Mouse (Mus musculus): Measurements from ENCODE around the gene Lamtor3.
A peak's percentile ranks its signal among the peaks of the same experiment; 100 is the strongest.
"Not testable (repeated sequence)": the region's sequence is repeated elsewhere in the genome, so short reads cannot be mapped to it uniquely, and the experiment has no call there.

The Lamtor3 gene

DNA sequence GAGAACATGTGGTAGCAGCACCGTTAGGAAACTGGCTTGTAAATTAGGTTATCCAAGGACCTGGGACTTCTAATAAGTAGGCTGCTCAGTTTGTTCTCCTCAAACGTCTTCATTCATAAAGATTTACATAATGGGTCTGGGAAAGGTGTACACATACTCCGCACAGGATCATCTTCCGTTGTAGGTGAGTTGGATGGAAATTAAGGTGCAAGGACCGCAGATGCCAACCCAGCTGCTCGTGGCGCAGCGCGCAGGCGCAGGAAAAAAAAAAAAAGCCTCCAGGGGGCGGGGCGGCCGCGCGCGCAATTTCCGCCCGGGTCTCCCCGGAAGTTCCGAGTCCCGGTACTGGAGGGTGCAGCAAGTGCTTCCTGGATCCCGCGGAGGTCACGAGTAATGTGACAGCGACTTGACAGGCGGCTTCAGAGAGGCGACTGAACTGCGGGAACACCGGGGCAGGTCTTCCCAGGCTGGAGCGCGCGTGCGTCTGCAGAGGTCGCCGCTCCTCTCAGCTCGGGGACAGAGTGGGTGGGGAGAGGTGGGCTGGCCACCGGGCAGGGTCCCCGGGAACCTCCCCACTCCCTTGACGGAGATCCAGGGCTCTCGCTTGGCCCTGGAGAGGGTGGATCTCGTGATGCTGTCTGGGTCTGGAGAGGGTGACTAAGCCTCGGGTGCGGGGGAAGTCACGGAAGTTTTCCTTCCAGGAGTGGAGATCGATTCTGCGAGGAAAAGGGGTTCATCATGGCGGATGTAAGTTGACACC lies at the start of gene Lamtor3:
TSS of gene Lamtor3 (plus strand) at position 335 of the 760 bp plus-strand sequence.
- DNase-seq, result peak; percentile 81 to 82

DNA sequence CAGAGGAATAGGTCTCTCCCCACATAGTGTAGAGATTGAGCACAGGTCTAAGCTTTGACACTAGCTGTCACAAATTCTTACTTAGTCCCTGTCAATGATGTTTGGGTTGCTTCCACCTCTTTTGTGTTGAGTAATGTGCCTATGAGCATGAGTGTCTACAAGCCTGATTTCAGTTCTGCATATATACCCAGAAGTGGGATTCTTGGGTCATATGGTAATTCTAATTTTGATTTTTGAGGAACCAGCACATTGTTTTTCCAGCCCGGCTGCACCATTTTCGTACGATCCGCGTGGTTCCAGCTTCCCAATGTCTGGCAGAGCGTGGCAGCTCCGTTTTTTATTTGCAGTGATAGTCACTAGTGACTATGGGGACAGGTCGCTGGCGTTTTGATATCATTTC lies 48.9 kb upstream of the Lamtor3 start:
- DNase-seq, result no peak

DNA sequence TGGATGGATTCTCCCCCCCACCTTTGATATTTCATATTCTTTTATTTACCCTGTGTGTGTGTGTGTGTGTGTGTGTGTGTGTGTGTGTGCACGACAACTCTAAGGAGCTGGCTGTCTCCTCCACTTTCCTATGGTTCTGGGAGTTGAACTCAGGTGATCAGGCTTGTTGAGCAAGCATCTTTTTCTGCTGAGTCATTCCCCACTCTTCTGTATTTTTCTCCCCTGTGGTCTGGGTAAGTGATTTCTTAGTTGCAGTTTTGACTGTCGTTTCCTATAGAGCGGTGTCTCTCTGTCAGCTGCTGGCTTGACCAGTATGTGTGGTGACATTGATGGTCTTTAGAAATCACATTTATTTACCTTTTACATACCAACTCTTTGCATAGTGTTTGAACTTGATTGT lies 39.0 kb upstream of the Lamtor3 start:
- no peak for DNase-seq

DNA sequence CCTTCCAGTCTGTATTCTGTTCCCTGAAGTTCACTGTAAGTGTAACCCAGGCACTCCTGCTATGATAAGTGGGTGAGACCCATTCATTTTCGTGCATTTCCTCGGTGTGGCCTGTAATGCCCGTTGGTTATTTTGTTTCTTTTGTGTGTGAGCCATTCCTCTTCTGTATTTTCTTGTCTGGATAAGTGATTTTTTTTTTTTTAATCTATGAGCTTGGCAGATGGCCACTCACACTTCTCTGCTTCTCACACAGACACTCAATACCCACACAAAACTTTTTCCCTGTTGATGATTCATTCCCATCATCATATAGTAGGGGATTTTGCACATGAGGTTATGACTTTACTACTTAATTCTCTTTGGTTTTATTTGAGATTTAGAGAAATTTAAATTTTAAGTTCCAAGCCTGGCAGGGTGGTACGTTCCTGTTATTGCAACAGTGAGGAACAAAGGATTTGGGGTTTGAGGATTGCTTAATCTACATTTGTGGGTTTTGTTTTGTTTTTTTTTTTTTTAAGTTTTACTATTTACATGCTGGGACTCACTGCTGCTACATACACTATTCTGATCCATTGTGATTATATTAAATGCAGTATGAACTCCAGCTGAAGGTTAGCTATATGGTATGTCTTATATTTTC lies 38.1 kb upstream of the Lamtor3 start:
- no peak for DNase-seq

DNA sequence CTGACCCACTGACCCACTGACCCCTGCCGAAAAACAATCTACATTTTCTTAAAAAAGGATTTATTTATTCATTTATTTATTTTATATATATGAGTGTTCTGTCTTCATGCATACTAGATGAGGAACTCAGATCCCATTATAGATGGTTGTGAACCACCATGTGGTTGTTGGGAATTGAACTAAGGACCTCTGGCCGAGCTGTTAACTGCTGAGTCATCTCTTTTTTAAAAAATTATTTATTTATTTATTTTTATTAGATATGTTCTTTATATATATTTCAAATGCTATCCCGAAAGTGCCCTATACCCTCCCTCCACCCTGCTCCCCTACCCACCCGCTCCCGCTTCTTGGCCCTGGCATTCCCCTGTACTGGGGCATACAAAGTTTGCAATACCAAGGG lies 37.2 kb upstream of the Lamtor3 start:
- DNase-seq, result no peak

DNA sequence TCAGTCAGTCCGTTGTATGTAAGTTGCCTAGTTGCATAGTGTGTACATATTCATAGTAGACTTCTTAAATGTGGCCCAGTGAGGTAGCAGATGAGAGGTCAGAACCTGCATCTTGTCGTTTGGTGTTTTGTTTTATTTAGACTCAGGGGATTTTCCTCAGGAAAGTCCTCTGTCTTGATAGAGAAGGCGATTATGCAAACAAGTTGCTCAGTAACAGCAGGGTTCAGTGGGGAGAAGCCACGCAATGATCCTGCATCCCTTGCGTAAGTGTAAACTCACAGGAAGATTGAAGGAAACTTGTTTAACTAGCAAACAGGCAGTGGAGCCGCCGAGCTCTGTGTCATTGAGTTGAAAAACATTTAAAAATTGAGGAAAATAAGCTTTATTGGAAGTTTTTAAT lies 30.3 kb upstream of the Lamtor3 start:
- DNase-seq, result no peak

DNA sequence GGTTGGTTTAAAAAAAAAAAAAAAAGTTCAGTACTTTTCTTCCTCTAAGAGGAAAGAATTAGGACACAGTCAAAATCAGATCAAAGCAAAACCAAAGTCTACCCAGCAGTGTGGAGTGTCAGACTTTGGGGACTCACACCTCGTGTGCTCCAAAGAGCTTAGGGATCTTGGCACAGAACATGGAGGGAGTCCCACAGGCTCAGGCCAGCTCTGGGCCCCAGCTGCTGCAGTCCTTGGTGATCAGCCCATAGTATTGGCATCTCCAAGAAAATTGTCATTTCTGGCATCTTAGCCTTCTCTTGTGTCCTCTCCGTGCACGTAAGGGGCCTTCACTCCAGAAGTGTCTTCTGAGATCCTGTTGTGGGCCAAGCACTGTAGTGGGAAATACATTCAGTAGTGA lies 27.2 kb upstream of the Lamtor3 start:
- DNase-seq, result no peak

DNA sequence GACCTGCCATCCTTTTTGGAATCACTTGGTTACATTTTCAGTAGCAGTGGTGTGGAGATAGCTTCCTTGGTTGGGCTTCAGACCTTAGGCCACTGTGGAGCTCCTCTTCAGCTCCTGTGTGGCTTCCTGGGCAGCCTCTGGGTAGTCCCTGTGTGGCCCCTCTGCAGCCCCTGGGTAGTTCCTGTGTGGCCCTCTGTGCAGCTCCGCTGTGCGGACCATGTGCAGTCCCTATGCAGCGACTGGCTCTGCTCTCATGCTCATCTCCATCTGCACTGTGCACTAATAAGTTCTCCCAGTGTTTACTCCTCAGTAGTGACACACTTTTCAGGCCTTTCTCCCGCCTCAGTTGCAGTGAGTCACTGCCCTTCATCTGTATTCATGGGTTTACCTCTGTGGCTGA lies 26.2 kb upstream of the Lamtor3 start:
- DNase-seq, result no peak

DNA sequence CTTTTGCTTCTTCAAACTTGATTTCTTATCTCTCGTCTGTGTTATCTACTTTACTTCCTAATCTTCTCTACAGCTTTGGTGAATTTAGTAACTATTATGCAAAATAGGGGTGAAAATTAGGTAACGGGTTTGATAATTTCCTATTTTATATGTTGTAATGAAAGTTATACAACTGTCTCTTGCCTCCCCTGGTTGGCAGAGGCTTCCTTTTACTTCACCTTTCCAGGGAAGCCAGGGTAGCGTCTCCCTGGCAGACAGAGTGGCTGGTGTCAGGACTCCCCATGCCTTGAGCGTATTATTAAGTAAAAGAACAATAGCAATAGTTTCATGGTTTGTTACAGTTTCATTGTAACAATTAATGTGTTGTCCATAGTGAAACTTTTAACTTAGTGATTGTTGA lies 24.5 kb upstream of the Lamtor3 start:
- DNase-seq, result no peak

DNA sequence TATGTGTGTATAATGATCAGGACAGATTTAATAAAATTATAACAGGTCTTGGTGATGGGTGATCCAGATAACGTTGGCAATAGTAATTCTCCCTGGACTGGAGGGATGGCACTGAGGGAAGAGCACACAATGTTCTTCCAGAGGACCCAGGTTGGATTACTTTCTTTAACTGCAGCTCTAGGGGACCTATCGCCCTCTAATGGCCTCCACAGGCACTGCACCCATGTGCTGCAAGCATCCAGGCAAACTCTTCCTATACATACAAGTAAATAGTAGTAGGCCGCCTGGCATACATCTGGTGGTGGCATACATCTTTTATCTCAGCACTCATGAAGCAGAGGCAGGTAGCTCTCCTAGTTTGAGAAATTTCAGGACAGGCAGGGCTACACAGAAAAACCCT lies 23.1 kb upstream of the Lamtor3 start:
- DNase-seq, result peak in 1 of 2 experiments; percentile 13

DNA sequence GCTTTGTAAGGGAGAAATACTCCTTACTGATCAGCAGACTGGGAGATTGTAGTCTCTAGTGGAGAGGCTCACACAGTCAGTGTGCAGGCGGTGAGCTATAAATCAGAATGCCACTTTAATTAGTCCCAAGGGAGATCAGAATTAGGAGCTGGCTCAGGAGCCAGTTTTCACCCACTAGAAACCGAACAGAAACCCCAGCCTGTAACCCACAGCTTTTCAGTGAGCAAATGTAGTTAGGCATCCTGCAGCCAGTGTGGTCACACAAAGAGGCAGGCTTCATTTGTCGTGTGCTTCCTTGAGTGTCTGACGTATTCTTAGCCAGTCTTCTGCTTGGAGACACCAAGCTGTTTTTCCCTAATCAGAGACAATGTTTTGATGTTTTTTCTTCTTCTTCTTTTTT lies 21.9 kb upstream of the Lamtor3 start:
- no peak for DNase-seq

DNA sequence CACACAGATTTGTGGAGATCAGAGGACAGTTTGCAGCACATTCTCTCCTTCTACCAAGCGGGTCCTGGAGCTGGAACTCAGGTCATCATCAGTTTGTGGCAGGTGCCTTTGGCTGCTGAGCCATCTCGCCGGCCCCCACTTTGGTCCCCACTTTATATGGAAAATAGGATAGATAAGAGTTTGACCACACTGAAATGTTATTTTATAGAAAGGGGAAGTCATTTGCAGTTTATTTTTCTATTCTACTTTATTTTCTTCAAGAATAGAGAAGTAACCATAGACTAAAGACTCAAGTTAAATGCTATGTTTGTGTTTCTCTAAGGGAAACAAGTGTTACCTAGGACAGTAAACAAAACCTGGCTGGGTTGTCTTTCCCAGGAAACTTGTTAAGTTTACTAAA lies 21.4 kb upstream of the Lamtor3 start:
- no peak for DNase-seq

DNA sequence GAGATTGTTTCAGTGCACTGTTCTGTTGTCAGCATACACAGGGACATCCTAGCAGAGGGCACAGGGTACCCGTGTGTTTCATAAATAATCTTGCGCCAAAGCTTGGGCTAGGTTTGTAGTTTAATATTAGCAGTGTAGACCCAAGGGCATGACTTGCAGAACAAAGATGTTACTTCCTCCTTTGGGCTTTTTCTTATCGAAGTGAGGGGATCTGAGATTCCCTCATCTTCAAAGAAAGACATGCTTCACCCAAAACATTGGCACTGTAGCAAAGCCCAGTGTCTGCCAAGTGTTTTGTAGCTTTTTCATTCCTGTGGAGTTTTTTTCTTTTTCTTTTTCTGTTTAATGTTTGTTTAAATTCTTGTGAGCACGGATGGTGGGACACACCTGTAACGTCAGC lies 20.6 kb upstream of the Lamtor3 start:
- no peak for DNase-seq

DNA sequence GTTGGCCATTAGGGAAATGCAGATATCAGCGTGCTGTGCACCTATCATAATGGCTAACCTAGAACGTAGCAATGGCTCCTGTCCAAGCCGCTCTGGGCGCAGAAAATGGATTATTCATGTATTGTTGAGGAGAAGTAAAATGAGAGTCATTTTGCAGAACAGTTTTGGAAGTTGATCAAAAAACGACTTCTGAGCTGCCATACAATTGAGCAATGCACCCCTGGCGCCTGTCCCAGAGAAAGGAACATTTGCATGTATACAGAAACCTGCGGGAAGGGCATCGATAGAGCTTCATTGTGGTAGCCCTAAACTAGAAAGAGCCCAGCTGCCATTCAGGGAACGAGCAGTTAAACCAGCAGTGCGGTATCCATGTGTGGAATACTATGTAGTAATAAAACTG lies 18.2 kb upstream of the Lamtor3 start:
- no peak for DNase-seq

DNA sequence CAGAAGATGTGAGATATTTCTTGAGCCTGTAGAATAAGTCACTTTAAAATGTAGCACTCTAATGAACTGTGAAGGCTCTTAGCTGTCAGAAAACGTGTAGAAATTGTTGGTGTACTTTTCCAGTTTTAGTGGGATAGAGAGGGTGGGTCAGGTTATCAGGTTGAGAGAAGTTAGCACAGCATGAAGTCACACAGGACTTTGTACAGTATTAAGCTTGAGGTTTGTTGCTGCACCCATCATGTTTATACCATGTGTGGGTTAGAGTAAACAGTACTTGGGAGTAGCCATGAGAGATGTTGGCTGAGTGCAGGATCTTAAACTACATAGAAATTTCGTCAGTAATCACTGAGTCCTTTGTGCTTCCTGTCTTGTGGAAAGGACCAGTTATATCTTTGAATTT lies 5.2 kb upstream of the Lamtor3 start:
- no peak for DNase-seq

DNA sequence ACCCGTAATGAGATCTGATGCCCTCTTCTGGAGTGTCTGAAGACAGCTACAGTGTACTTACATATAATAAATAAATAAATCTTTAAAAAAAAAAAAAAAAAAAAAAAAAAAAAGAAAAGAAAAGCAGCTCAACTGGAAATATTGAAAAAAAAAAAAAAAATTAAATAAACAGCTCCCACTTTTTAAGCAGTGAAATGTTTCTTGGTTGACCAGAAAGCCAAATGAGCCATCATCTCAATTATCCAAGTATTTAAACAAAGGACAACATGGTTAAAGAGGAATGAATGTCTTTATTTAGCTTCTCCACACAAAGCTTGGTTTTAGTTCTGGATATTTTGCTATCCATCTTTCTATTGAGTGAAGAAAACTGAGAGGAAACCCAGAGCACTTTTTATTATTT lies 3.7 kb upstream of the Lamtor3 start:
- DNase-seq, result not testable (repeated sequence)

DNA sequence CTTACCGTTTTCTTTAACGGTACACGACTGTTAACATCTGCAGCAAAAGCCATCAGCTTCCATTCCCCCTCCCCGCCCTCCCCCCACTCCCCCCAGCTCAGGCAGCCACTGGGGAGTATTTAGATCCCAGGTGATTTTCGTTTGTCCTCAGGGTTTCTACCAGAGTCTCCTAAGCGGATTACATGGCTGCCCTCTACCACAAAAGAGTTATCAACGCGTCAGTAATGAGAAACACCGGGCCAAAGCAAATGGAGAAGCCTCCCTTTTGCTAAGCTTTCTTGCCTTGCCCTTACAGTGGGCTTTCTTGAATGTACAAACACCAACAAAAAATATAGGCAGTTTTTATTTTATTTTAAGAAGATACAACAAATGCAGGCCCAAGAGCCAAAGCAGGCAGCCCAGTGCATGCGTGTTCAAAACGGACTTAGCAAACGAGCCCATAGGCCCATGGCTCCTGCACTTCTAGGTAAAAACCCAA lies 573 bp upstream of the Lamtor3 start:
- DNase-seq, result no peak

DNA sequence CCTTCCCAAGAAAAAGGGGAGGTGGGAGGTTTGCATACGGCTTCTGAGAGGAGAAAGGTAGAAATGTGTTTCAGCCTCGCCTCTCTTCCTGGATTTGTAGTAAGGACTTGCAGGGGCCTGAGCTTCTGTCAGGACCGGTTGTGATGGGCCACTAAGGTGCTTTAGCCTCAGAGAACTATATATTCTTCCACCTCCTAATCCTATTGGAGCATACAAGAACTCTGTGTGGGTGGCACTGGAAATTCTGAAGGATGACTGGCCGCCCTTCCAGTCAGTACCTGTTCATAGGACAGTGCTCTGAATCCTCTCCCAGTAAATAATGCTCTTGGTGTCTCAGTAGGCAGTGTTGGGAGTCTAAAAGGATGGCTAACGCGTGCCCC lies 616 bp downstream of the Lamtor3 start:
- no peak for DNase-seq

DNA sequence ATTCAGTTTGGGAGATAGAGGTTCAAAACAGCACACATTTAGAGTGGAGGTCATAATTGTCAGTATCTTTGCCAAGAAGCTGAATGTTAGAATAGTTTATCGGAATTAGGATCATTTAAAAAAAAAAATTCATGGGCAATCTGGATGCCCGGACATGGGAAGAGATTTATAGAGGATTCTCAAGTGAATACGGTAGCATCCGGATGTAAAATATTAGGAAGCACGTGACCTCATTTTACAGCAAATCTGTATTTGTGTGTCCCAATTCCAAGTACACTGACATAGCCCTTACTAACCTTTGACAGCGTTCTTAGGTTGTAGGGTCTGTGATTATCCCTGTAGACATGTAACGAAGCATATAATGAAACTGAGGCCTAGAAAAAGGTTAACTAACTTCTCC lies 1.1 kb downstream of the Lamtor3 start:
- DNase-seq, result no peak

DNA sequence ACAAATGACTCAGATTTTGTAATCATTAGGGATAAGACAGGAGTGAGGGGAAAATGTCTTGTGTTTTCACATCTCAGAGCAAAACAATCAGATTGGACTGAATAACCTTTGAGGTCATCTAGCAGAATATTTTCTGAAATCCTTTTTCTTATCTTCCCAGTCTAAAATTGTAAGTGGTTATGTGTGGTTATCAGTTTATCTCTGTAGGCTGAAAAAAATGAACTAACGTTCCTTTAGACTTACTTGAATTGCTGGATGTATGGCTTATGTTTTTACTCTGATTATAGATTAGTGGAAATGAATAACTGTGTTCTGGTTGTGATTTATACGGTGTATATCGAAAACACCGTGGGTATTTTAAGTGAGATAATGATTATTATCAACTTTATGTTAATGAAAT lies 2.3 kb downstream of the Lamtor3 start:
- DNase-seq, result no peak

DNA sequence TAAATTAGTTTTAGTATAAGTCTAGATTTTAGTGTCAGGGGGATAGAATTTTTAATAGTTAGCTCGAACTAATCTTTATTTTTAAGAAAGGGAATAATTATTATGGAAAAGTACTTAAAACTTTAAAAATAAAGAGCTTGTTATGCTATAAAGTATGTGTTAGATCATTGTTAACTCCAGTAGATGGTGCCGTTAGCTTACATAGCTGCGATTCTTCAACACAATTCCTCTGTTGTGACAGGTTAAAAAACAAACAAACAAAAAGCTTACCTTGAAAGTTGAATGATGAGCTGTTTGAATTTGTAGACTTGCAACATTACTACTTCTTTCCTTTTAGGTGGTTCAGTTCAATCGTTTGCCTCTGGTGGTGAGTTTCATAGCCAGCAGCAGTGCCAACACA lies 8.7 kb downstream of the Lamtor3 start:
- DNase-seq, result no peak

DNA sequence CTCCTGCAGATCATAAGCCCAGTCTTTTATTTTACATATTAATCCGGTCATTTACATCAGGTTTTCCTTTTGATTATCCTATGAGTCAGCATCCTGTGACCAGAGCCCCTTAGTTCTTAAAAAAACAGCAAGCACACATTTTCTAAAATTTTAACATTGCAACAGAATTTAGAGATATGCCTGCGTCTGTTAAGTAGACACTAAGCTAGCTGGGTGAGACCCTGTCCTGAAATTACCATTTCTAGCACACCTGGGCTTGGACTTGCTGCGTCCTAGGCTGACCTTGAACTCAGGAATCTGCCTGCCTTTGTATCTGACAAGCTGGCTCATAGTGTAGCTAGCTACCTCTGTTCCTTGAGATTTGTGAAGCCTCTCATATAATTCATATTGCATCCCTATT lies 11.6 kb downstream of the Lamtor3 start:
- no peak for DNase-seq

DNA sequence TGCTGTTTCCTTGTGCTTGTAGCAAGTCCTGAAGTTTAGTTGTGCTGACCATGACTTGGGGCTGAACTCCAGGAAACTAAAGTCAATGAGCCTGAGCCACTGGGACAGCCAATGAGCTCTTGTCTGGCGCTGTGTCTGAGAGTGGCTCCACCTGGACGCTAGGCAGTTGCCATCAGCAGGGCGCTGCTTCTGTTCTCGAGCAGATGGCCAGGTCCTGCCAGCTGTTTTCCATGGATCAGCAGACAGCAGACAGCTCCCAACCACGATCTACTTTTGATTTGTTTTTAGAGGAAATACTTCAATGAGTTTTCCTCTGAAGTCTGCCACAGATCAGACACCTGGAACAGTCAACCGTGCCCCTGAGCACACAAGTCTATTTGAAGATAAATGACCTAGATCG lies 14.4 kb downstream of the Lamtor3 start:
- DNase-seq, result no peak

DNA sequence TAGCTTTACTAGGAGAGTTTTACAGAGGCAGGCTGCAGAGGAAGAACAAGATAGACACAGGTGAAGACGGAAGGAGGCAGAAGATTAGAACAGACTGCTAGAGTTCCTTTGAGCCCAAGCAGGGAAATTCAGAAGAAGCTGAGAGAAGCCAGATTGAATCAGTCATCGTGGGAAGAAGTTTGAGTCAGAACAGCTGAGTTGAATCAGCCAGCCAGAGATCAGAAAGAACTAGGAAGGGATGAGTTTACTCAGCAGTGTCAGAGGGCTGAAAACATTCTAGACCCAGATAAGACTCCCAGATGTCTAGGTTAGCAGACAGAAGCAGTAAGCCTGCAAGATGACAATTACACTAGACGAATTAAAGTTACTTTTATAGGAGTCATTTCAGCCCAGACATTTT lies 15.7 kb downstream of the Lamtor3 start:
- no peak for DNase-seq

Measured in spleen, adult 18-20 months (tissue).